Mouse (Mus musculus) kidney, adult 18-20 months (tissue): ENCODE data around the gene Csgalnact2.

Experiments used
- DNase-seq: peaks from one replicate; pipeline ENCODE4 v3.0.0; 2021

Csgalnact2 gene

GRCm38 (mm10) chr6:118138731-118139709, at the start of gene Csgalnact2:
TSS of gene Csgalnact2 (minus strand) at chr6:118139140.
- DNase-seq = peak; percentile 97

GRCm38 (mm10) chr6:118188599-118188998, 49.7 kb upstream of the Csgalnact2 start:
- no peak for DNase-seq

- no peak for DNase-seq
Measured at GRCm38 (mm10) chr6:118187285-118187641, 48.3 kb upstream of the Csgalnact2 start.

- DNase-seq = no peak
Measured at GRCm38 (mm10) chr6:118186620-118187284, 47.8 kb upstream of the Csgalnact2 start.

GRCm38 (mm10) chr6:118184126-118184525, 45.2 kb upstream of the Csgalnact2 start:
- DNase-seq = no peak

GRCm38 (mm10) chr6:118180085-118180423, 41.1 kb upstream of the Csgalnact2 start:
- no peak for DNase-seq

- peak; percentile 68 for DNase-seq
Measured at GRCm38 (mm10) chr6:118179316-118180084, 40.6 kb upstream of the Csgalnact2 start.

GRCm38 (mm10) chr6:118173975-118174328, 35.0 kb upstream of the Csgalnact2 start:
- no peak for DNase-seq

- no peak for DNase-seq
Measured at GRCm38 (mm10) chr6:118173251-118173974, 34.5 kb upstream of the Csgalnact2 start.

GRCm38 (mm10) chr6:118171386-118171785, 32.4 kb upstream of the Csgalnact2 start:
- DNase-seq = no peak

GRCm38 (mm10) chr6:118168106-118168505, 29.2 kb upstream of the Csgalnact2 start:
- DNase-seq = no peak

- no peak for DNase-seq
Measured at GRCm38 (mm10) chr6:118167013-118167412, 28.1 kb upstream of the Csgalnact2 start.

- no peak for DNase-seq
Measured at GRCm38 (mm10) chr6:118165516-118165915, 26.6 kb upstream of the Csgalnact2 start.

GRCm38 (mm10) chr6:118164691-118165090, 25.8 kb upstream of the Csgalnact2 start:
- DNase-seq = no peak

GRCm38 (mm10) chr6:118163086-118163485, 24.1 kb upstream of the Csgalnact2 start:
- DNase-seq = no peak

GRCm38 (mm10) chr6:118162457-118163082, 23.6 kb upstream of the Csgalnact2 start:
- no peak for DNase-seq

GRCm38 (mm10) chr6:118153091-118153490, 14.2 kb upstream of the Csgalnact2 start:
- no peak for DNase-seq

GRCm38 (mm10) chr6:118150988-118151387, 12.0 kb upstream of the Csgalnact2 start:
- DNase-seq = no peak

- DNase-seq = no peak
Measured at GRCm38 (mm10) chr6:118150538-118150937, 11.6 kb upstream of the Csgalnact2 start.

GRCm38 (mm10) chr6:118150128-118150527, 11.2 kb upstream of the Csgalnact2 start:
- no peak for DNase-seq

GRCm38 (mm10) chr6:118140961-118141360, 2.0 kb upstream of the Csgalnact2 start:
- DNase-seq = no peak

- DNase-seq = no peak
Measured at GRCm38 (mm10) chr6:118137148-118137547, 1.8 kb downstream of the Csgalnact2 start.
